Mouse (Mus musculus) myocyte (in vitro differentiated cells): ENCODE data around the gene Prss27. TPM values are rescaled to one million over a fixed set of nuclear protein-coding genes. Genes with fewer than 3 reads are reported as not detected.

ENCODE experiments used
- H3K27me3 ChIP-seq: one replicate; pipeline ENCODE4 v1.6.1; 2011; ENCODE audit not compliant: control insufficient read depth, insufficient read depth, insufficient read length
- H3K36me3 ChIP-seq: one replicate; pipeline ENCODE4 v1.6.1; 2011; ENCODE audit not compliant: control insufficient read depth, insufficient read depth
- H3K4me2 ChIP-seq: one replicate; pipeline ENCODE4 v1.6.1; 2011; ENCODE audit warnings: low read depth, control low read depth
- H3K4me3 ChIP-seq: one replicate; pipeline ENCODE4 v1.5.1; 2011; ENCODE audit warnings: mild to moderate bottlenecking, control low read depth, moderate library complexity
- H3K79me2 ChIP-seq: one replicate; pipeline ENCODE4 v1.6.1; 2011; ENCODE audit not compliant: control insufficient read depth, insufficient read depth
- H3ac ChIP-seq: one replicate; pipeline ENCODE4 v1.6.1; 2011; ENCODE audit not compliant: control insufficient read depth, insufficient read length
- CEBPB ChIP-seq: IDR thresholded peaks from 2 replicates; pipeline ENCODE4 v1.6.1; 2011; ENCODE audit warnings: mild to moderate bottlenecking, moderate library complexity; ENCODE audit not compliant: poor library complexity, insufficient read depth, severe bottlenecking
- E2F4 ChIP-seq: IDR thresholded peaks from one replicate; pipeline ENCODE4 v1.6.1; 2011; ENCODE audit warnings: mild to moderate bottlenecking, control low read depth, moderate library complexity; ENCODE audit not compliant: insufficient read depth
- MAX ChIP-seq: IDR thresholded peaks from one replicate; pipeline ENCODE4 v1.6.1; 2011; ENCODE audit warnings: low read depth, mild to moderate bottlenecking, control low read depth
- MYOD1 ChIP-seq, 3 experiments: IDR thresholded peaks; one replicate each; pipeline ENCODE4 v1.6.1; 2011; ENCODE audit warnings: control low read depth in 2 of 3, low read depth in 2 of 3, mild to moderate bottlenecking in 2 of 3, moderate library complexity in 1 of 3; ENCODE audit not compliant: insufficient read length in 2 of 3, control insufficient read depth in 1 of 3
- MYOG ChIP-seq, 3 experiments: IDR thresholded peaks; one replicate each; pipeline ENCODE4 v1.6.1; 2011; ENCODE audit warnings: control low read depth in 2 of 3, low read depth in 2 of 3, mild to moderate bottlenecking in 2 of 3; ENCODE audit not compliant: insufficient read length in 2 of 3, control insufficient read depth in 1 of 3, insufficient read depth in 1 of 3
- POLR2A ChIP-seq: IDR thresholded peaks from one replicate; pipeline ENCODE4 v1.6.1; 2011; ENCODE audit warnings: low read depth, mild to moderate bottlenecking, control low read depth, moderate library complexity; ENCODE audit not compliant: insufficient read length
- POLR2AphosphoS2 ChIP-seq: IDR thresholded peaks from one replicate; pipeline ENCODE4 v1.6.1; 2011; ENCODE audit warnings: low read depth, control low read depth; ENCODE audit not compliant: insufficient read length
- REST ChIP-seq: IDR thresholded peaks from one replicate; pipeline ENCODE4 v1.6.1; 2011; ENCODE audit warnings: mild to moderate bottlenecking, control low read depth, moderate library complexity; ENCODE audit not compliant: insufficient read depth, insufficient read length
- SRF ChIP-seq: IDR thresholded peaks from one replicate; pipeline ENCODE4 v1.6.1; 2011; ENCODE audit warnings: low read depth; ENCODE audit not compliant: control insufficient read depth, insufficient read length
- TCF12 ChIP-seq: IDR thresholded peaks from one replicate; pipeline ENCODE4 v1.6.1; 2011; ENCODE audit warnings: mild to moderate bottlenecking, control low read depth; ENCODE audit not compliant: poor library complexity, insufficient read depth, severe bottlenecking
- TCF3 ChIP-seq: IDR thresholded peaks from one replicate; pipeline ENCODE4 v1.6.1; 2011; ENCODE audit warnings: low read depth, control low read depth; ENCODE audit not compliant: insufficient read length
- USF1 ChIP-seq: IDR thresholded peaks from one replicate; pipeline ENCODE4 v1.6.1; 2011; ENCODE audit warnings: low read depth, mild to moderate bottlenecking, control low read depth, moderate library complexity
- polyA plus RNA-seq: library from polyadenylated mRNA; unstranded; fragments of >200 nt; fragmentation: generic; extraction: Trizol; gene quantifications from one replicate; pipeline ENCODE4 v1.2.1, GENCODE M21; 2012; ENCODE audit warnings: missing spikeins

The Prss27 gene
- polyA plus RNA-seq, 1 experiment = 0.14 TPM

- TF ChIP-seq TCF12 = no peak
- no peak for TF ChIP-seq SRF
- no peak for TF ChIP-seq USF1
- TF ChIP-seq MAX = no peak
- TF ChIP-seq MYOD1 (IDR thresholded peaks at IDR 0.05; ENCODE audit: control insufficient read depth in 1 of 3, insufficient read length in 2 of 3, low read depth in 2 of 3) = no peak
- TF ChIP-seq POLR2AphosphoS2 = no peak
- no peak for TF ChIP-seq TCF3
- no peak for TF ChIP-seq MYOG (IDR thresholded peaks at IDR 0.05; ENCODE audit: control insufficient read depth in 1 of 3, insufficient read depth in 1 of 3, insufficient read length in 2 of 3, low read depth in 2 of 3)
- no peak for TF ChIP-seq E2F4
- TF ChIP-seq POLR2A = no peak
- TF ChIP-seq REST = no peak
- TF ChIP-seq CEBPB = no peak
- no peaks in the 10 kb centered on the region for H3K36me3 ChIP-seq
Observed at GRCm38 (mm10) chr17:23995421-23995820, 42.5 kb upstream of the Prss27 start.

GRCm38 (mm10) chr17:23997901-23998300 lies 40.0 kb upstream of the Prss27 start, which contains the start of gene Prss22:
TSS of gene Prss22 (minus strand) at chr17:23998100.
- TF ChIP-seq E2F4 (no peak), TCF3 (no peak), MYOG (IDR thresholded peaks at IDR 0.05; ENCODE audit: control insufficient read depth in 1 of 3, insufficient read depth in 1 of 3, insufficient read length in 2 of 3, low read depth in 2 of 3) (no peak), USF1 (no peak), MAX (no peak), POLR2AphosphoS2 (no peak), POLR2A (no peak), REST (no peak), TCF12 (no peak), CEBPB (no peak), SRF (no peak), MYOD1 (IDR thresholded peaks at IDR 0.05; ENCODE audit: control insufficient read depth in 1 of 3, insufficient read length in 2 of 3, low read depth in 2 of 3) (no peak)
- Histone ChIP-seq H3K79me2 (no peaks in the 10 kb centered on the region), H3K36me3 (no peaks in the 10 kb centered on the region), H3K4me3 (no peak within 1 kb of the TSS), H3ac (no peak within 1 kb of the TSS), H3K27me3 (no peaks in the 10 kb centered on the region), H3K4me2 (peak within 1 kb of the TSS; percentile 5)

More at GRCm38 (mm10) chr17:23995421-23995820, 42.5 kb upstream of the Prss27 start:
- Histone ChIP-seq H3K4me2 (no peak overlapping the region), H3K4me3 (no peak overlapping the region), H3K79me2 (no peaks in the 10 kb centered on the region), H3K27me3 (no peaks in the 10 kb centered on the region), H3ac (no peak overlapping the region)

GRCm38 (mm10) chr17:23998383-23998782 lies 39.6 kb upstream of the Prss27 start:
- Histone ChIP-seq H3K27me3 (no peaks in the 10 kb centered on the region), H3K4me3 (no peak overlapping the region), H3K4me2 (no peak overlapping the region), H3K36me3 (no peaks in the 10 kb centered on the region), H3ac (no peak overlapping the region), H3K79me2 (no peaks in the 10 kb centered on the region)
- TF ChIP-seq TCF3 = no peak
- TF ChIP-seq POLR2AphosphoS2 = no peak
- TF ChIP-seq SRF = no peak
- no peak for TF ChIP-seq TCF12
- no peak for TF ChIP-seq USF1
- TF ChIP-seq E2F4 = no peak
- TF ChIP-seq POLR2A = no peak
- no peak for TF ChIP-seq MYOG (IDR thresholded peaks at IDR 0.05; ENCODE audit: control insufficient read depth in 1 of 3, insufficient read depth in 1 of 3, insufficient read length in 2 of 3, low read depth in 2 of 3)
- no peak for TF ChIP-seq CEBPB
- TF ChIP-seq MYOD1 (IDR thresholded peaks at IDR 0.05; ENCODE audit: control insufficient read depth in 1 of 3, insufficient read length in 2 of 3, low read depth in 2 of 3) = no peak
- TF ChIP-seq REST = no peak
- no peak for TF ChIP-seq MAX

GRCm38 (mm10) chr17:24000404-24000803 lies 37.5 kb upstream of the Prss27 start:
- Histone ChIP-seq H3K4me3 (no peak overlapping the region), H3K27me3 (no peaks in the 10 kb centered on the region), H3K4me2 (peak overlapping the region; percentile 70), H3K36me3 (no peaks in the 10 kb centered on the region), H3K79me2 (no peaks in the 10 kb centered on the region), H3ac (no peak overlapping the region)
- TF ChIP-seq MYOG (IDR thresholded peaks at IDR 0.05; ENCODE audit: control insufficient read depth in 1 of 3, insufficient read depth in 1 of 3, insufficient read length in 2 of 3, low read depth in 2 of 3) = peak; percentile 54 to 89 (median 62)
- no peak for TF ChIP-seq REST
- peak; percentile 16 for TF ChIP-seq MAX
- TF ChIP-seq SRF = no peak
- TF ChIP-seq POLR2A = no peak
- no peak for TF ChIP-seq CEBPB
- TF ChIP-seq USF1 = no peak
- TF ChIP-seq MYOD1 (IDR thresholded peaks at IDR 0.05; ENCODE audit: control insufficient read depth in 1 of 3, insufficient read length in 2 of 3, low read depth in 2 of 3) = peak in 2 of 3 experiments; percentile 77 to 91
- TF ChIP-seq E2F4 = no peak
- peak; percentile 65 for TF ChIP-seq TCF3
- peak; percentile 69 for TF ChIP-seq TCF12
- TF ChIP-seq POLR2AphosphoS2 = no peak
